Mouse (Mus musculus) heart, embryonic 16.5 days (tissue): Measurements from ENCODE around the gene Stim1. TPM values are rescaled to one million over a fixed set of nuclear protein-coding genes. Genes with fewer than 3 reads are reported as not detected.
"Not testable (repeated sequence)": the region's sequence is repeated elsewhere in the genome, so short reads cannot be mapped to it uniquely, and the experiment has no call there.

ENCODE experiments used
- ATAC-seq: fragments of 200-750 bp; cut with Nextera tagmentation; replicated peaks from 2 replicates; pipeline ENCODE4 v1.8.0; 2017; ENCODE audit warnings: moderate number of reproducible peaks; ENCODE audit not compliant: insufficient read depth, low FRiP score; ENCODE audit errors: extremely low read depth
- H3K27ac ChIP-seq: fragments of 300-500 bp; sonication (generic); 2 replicates; pipeline ENCODE4 v1.5.1; 2014; ENCODE audit warnings: mild to moderate bottlenecking, low read length, control low read depth, moderate library complexity
- H3K27me3 ChIP-seq: fragments of 300-500 bp; sonication (generic); 2 replicates; pipeline ENCODE4 v1.6.1; 2014; ENCODE audit warnings: low read length, mixed read lengths; ENCODE audit not compliant: control insufficient read depth, insufficient read depth
- H3K36me3 ChIP-seq: fragments of 300-500 bp; sonication (generic); 2 replicates; pipeline ENCODE4 v1.6.1; 2014; ENCODE audit not compliant: control insufficient read depth, insufficient read depth
- H3K4me1 ChIP-seq: fragments of 300-500 bp; sonication (generic); 2 replicates; pipeline ENCODE4 v1.6.1; 2014; ENCODE audit warnings: low read length, mixed read lengths; ENCODE audit not compliant: control insufficient read depth, insufficient read depth
- H3K4me2 ChIP-seq: fragments of 300-500 bp; sonication (generic); 2 replicates; pipeline ENCODE4 v1.6.1; 2014; ENCODE audit warnings: low read depth, mild to moderate bottlenecking, control low read depth, low read length
- H3K4me3 ChIP-seq: fragments of 300-500 bp; sonication (generic); 2 replicates; pipeline ENCODE4 v1.5.1; 2014; ENCODE audit warnings: mild to moderate bottlenecking, control low read depth, low read length
- H3K9ac ChIP-seq: fragments of 300-500 bp; sonication (generic); 2 replicates; pipeline ENCODE4 v1.6.1; 2014; ENCODE audit warnings: low read length, control low read depth
- H3K9me3 ChIP-seq: fragments of 300-500 bp; sonication (generic); replicated peaks from 2 replicates; pipeline ENCODE4 v1.6.1; 2016; ENCODE audit warnings: low read length; ENCODE audit not compliant: control insufficient read depth
- WGBS: fragments of 180-500 bp; shearing (Covaris S2); extraction: QIAGEN DNeasy Blood & Tissue Kit; methylation state at CpG from one replicate; pipeline ENCODE4 v1.1.7; 2014; 5-methylcytosine and 5-hydroxymethylcytosine counted together
- polyA plus RNA-seq: library from polyadenylated mRNA; unstranded; fragments of >200 nt; fragmentation: Nextera tagmentation; extraction: Ambion mirVana; gene quantifications from 2 replicates; pipeline ENCODE4 v1.2.1, GENCODE M21; 2015

Gene Stim1
- polyA plus RNA-seq, 1 experiment from 2014 or later: 18.5 TPM

- no peaks in the 10 kb centered on the region for H3K9me3 ChIP-seq
- 64% methylated on average over 3 of the region's 3 CpGs for WGBS
- H3K4me3 ChIP-seq: no peak overlapping the region
- no peak overlapping the region for H3K4me2 ChIP-seq
- H3K36me3 ChIP-seq: no peaks in the 10 kb centered on the region
- peaks cover 11% of the 10 kb centered on the region for H3K4me1 ChIP-seq
- ATAC-seq: no peak
- no peaks in the 10 kb centered on the region for H3K27me3 ChIP-seq
- H3K9ac ChIP-seq: no peak overlapping the region
- H3K27ac ChIP-seq: no peak overlapping the region
Observed at GRCm38 (mm10) chr7:102385973-102386372, 118.4 kb downstream of the Stim1 start.

DNA sequence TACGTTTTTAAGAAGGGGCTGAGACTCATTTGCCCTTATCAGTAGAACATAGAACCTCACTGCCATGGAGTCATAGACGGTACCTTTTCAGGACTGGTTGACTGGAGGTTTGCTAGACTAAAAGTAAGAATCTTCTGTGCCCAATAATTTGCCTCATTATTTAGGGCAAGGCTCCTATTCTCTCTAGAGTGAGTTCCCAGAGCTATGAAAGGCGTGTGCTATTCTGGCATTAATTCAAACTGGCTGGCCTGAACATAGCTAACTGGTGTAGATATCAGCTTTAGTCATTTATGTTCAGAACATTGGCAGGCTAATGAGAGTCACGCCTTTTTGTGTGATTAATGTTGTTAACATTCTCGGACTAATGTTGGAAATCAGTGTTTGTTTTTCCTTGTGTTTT is 121.5 kb downstream of the Stim1 start:
- H3K9ac ChIP-seq: no peak overlapping the region
- WGBS: 27% methylated on average over 5 of the region's 5 CpGs
- H3K4me3 ChIP-seq: no peak overlapping the region
- no peaks in the 10 kb centered on the region for H3K9me3 ChIP-seq
- H3K27me3 ChIP-seq: no peaks in the 10 kb centered on the region
- H3K36me3 ChIP-seq: no peaks in the 10 kb centered on the region
- H3K4me2 ChIP-seq: peak overlapping the region; percentile 10; the same call in 1 of the 2 replicates
- H3K27ac ChIP-seq: peak overlapping the region; percentile 66; the same call in 1 of the 2 replicates
- ATAC-seq: no peak
- peaks cover 11% of the 10 kb centered on the region for H3K4me1 ChIP-seq

DNA sequence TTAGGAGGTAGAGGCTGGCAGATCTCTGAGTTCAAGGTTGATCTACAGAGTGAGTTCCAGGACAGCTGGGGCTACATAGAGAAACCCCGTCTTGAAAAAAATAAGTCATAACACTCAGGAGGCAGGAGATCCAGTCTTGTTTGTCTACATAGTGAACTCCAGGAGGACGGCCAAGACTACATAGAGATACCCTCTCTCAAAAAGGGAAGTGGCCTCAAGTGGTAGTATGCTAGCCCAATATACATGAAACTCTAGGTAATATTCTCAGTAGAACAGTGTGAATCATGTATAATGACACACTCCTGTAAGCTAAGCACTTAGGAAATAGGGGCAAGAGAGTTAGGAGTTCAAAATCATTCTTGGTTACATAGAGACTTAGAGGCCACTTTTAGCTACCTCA is 126.3 kb downstream of the Stim1 start:
- no peaks in the 10 kb centered on the region for H3K9me3 ChIP-seq
- no peaks in the 10 kb centered on the region for H3K36me3 ChIP-seq
- H3K9ac ChIP-seq: no peak overlapping the region
- no peak overlapping the region for H3K4me2 ChIP-seq
- H3K27me3 ChIP-seq: no peaks in the 10 kb centered on the region
- no peak overlapping the region for H3K27ac ChIP-seq
- 83% methylated on average over 2 of the region's 2 CpGs for WGBS
- ATAC-seq: no peak
- no peak overlapping the region for H3K4me3 ChIP-seq
- H3K4me1 ChIP-seq: peaks cover 12% of the 10 kb centered on the region

DNA sequence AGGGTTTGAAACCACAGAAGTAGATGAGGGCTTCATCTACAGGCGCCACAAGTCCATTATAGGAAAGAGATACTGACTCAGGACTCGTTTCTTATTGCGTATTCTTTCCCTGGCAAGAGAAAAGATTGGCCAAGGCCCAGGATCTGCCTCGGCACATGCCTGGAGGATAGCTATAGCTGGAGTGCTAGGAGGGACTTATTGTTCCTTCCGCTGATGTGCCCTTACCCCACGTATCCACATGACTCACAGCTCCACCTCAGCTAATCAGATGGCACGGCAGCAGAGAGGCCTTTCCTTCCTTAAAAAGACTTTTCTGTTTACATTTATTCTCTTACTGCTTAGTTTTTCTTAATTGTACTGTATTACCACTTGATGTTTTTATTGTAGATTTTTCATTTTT is 128.3 kb downstream of the Stim1 start:
- H3K4me1 ChIP-seq: 0 out of 2 replicates have a peak, but pooled peaks cover 4% of the 10 kb centered on the region
- ATAC-seq: peak; percentile 18; the same call in 1 of the 2 replicates
- H3K9me3 ChIP-seq: no peaks in the 10 kb centered on the region
- H3K27ac ChIP-seq: no peak overlapping the region
- no peaks in the 10 kb centered on the region for H3K36me3 ChIP-seq
- no peak overlapping the region for H3K4me2 ChIP-seq
- H3K9ac ChIP-seq: no peak overlapping the region
- 54% methylated on average over 7 of the region's 7 CpGs for WGBS
- no peak overlapping the region for H3K4me3 ChIP-seq
- H3K27me3 ChIP-seq: no peaks in the 10 kb centered on the region

GRCm38 (mm10) chr7:102396331-102396730 is 128.7 kb downstream of the Stim1 start:
- no peak overlapping the region for H3K27ac ChIP-seq
- H3K4me2 ChIP-seq: no peak overlapping the region
- no peak overlapping the region for H3K9ac ChIP-seq
- no peak overlapping the region for H3K4me3 ChIP-seq
- H3K9me3 ChIP-seq: no peaks in the 10 kb centered on the region
- H3K27me3 ChIP-seq: no peaks in the 10 kb centered on the region
- no peaks in the 10 kb centered on the region for H3K36me3 ChIP-seq
- 94% methylated on average over 3 of the region's 3 CpGs for WGBS
- ATAC-seq: no peak
- H3K4me1 ChIP-seq: 0 out of 2 replicates have a peak, but pooled peaks cover 4% of the 10 kb centered on the region

DNA sequence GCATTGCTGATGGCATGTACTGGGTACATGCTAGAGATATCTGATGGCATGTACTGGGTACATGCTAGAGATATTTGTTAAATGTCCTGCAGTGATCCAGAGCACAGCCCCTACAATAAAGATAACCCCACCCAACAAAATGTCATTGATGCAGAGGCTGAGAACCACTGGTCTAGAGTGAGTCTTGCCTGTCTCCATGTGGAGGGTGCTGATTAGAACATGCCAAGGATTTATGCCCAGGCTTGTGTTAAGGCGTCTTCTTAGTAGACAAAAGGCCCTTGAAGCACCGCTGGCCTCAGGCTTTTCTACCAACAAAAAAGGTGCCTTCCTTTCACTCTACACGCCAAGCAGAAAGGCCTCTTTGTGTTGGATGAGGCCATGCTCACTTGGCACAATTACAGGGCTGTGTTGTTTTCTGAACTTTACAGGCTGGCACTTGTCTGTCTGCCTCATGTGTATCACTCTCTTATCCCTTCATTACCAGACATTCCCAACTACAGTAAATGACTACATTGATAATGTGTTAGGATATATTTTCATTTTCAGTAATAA is 131.7 kb downstream of the Stim1 start:
- Histone ChIP-seq H3K4me1 (0 out of 2 replicates have a peak, but pooled peaks cover 4% of the 10 kb centered on the region), H3K36me3 (no peaks in the 10 kb centered on the region), H3K27me3 (no peaks in the 10 kb centered on the region), H3K9ac (no peak overlapping the region), H3K4me3 (no peak overlapping the region), H3K4me2 (no peak overlapping the region), H3K9me3 (no peaks in the 10 kb centered on the region), H3K27ac (no peak overlapping the region)
- ATAC-seq: no peak
- 74% methylated on average over 3 of the region's 3 CpGs for WGBS

GRCm38 (mm10) chr7:102404118-102404517 is 136.5 kb downstream of the Stim1 start:
- H3K27me3 ChIP-seq: no peaks in the 10 kb centered on the region

DNA sequence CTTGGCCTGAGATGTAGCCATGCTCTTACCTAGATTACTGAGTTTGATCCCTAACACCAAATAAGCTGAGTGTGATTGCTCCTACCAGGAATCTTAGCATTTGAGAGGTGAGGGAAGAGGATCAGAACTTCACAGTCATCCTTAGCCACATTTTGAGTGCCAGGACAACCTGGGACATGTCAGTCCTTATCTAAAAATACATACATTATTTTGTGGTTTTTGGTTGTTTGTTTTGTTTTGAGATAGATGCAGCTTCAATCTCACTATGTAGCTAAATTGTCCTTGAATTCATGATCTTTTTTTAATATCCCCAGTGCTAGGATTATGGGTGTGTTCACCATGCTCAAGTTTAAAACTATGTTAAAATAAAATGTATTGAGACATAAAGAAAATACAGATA is 139.8 kb downstream of the Stim1 start:
- no peaks in the 10 kb centered on the region for H3K4me1 ChIP-seq
- no peak for ATAC-seq
- no peaks in the 10 kb centered on the region for H3K27me3 ChIP-seq
- H3K4me2 ChIP-seq: no peak overlapping the region
- no peak overlapping the region for H3K9ac ChIP-seq
- H3K27ac ChIP-seq: no peak overlapping the region
- no peaks in the 10 kb centered on the region for H3K9me3 ChIP-seq
- no peaks in the 10 kb centered on the region for H3K36me3 ChIP-seq
- no peak overlapping the region for H3K4me3 ChIP-seq

More at GRCm38 (mm10) chr7:102404118-102404517, 136.5 kb downstream of the Stim1 start:
- H3K36me3 ChIP-seq: no peaks in the 10 kb centered on the region
- H3K9me3 ChIP-seq: no peaks in the 10 kb centered on the region
- no peak overlapping the region for H3K9ac ChIP-seq
- H3K4me1 ChIP-seq: no peaks in the 10 kb centered on the region
- no peak overlapping the region for H3K27ac ChIP-seq
- no peak overlapping the region for H3K4me3 ChIP-seq
- no peak overlapping the region for H3K4me2 ChIP-seq
- no peak for ATAC-seq
- 86% methylated on average over 2 of the region's 2 CpGs for WGBS

- H3K4me2 ChIP-seq, H3K36me3 ChIP-seq, H3K27ac ChIP-seq, H3K9ac ChIP-seq, ATAC-seq, H3K9me3 ChIP-seq, H3K4me3 ChIP-seq, H3K4me1 ChIP-seq, H3K27me3 ChIP-seq: not testable (repeated sequence)
- 93% methylated on average over 8 of the region's 9 CpGs for WGBS
Observed at GRCm38 (mm10) chr7:102415272-102415671, 147.7 kb downstream of the Stim1 start.
